Mouse (Mus musculus) heart, embryonic 15.5 days (tissue): ENCODE data around the gene Siah1b. TPM values are rescaled to one million over a fixed set of nuclear protein-coding genes. Genes with fewer than 3 reads are reported as not detected.

Experiments
- ATAC-seq: fragments of 200-750 bp; cut with Nextera tagmentation; replicated peaks from 2 replicates; pipeline ENCODE4 v1.8.0; 2017; ENCODE audit warnings: low read depth, moderate TSS enrichment; ENCODE audit not compliant: insufficient number of reproducible peaks, insufficient read depth, low FRiP score
- H3K27ac ChIP-seq: fragments of 300-500 bp; sonication (generic); 2 replicates; pipeline ENCODE4 v1.5.1; 2015; ENCODE audit warnings: mild to moderate bottlenecking, inconsistent platforms
- H3K27me3 ChIP-seq: fragments of 300-500 bp; sonication (generic); 2 replicates; pipeline ENCODE4 v1.6.1; 2015; ENCODE audit warnings: inconsistent platforms
- H3K36me3 ChIP-seq: fragments of 300-500 bp; sonication (generic); 2 replicates; pipeline ENCODE4 v1.6.1; 2015; ENCODE audit warnings: mild to moderate bottlenecking, inconsistent platforms
- H3K4me1 ChIP-seq: fragments of 300-500 bp; sonication (generic); replicated peaks from 2 replicates; pipeline ENCODE4 v1.6.1; 2015; ENCODE audit warnings: inconsistent platforms
- H3K4me2 ChIP-seq: fragments of 300-500 bp; sonication (generic); 2 replicates; pipeline ENCODE4 v1.6.1; 2015; ENCODE audit warnings: inconsistent platforms, mild to moderate bottlenecking, moderate library complexity
- H3K4me3 ChIP-seq: fragments of 300-500 bp; sonication (generic); 2 replicates; pipeline ENCODE4 v1.5.1; 2015; ENCODE audit warnings: mild to moderate bottlenecking, inconsistent platforms
- H3K9ac ChIP-seq: fragments of 300-500 bp; sonication (generic); 2 replicates; pipeline ENCODE4 v1.6.1; 2015; ENCODE audit warnings: mild to moderate bottlenecking, inconsistent platforms
- H3K9me3 ChIP-seq: fragments of 300-500 bp; sonication (generic); replicated peaks from 2 replicates; pipeline ENCODE4 v1.6.1; 2016; ENCODE audit warnings: inconsistent platforms
- WGBS: fragments of 180-500 bp; shearing (Covaris S2); methylation state at CpG from one replicate; pipeline ENCODE4 v1.1.7; 2015; ENCODE audit warnings: mixed read lengths; 5-methylcytosine and 5-hydroxymethylcytosine counted together
- polyA plus RNA-seq: library from polyadenylated mRNA; unstranded; fragments of >200 nt; fragmentation: Nextera tagmentation; extraction: Ambion mirVana; gene quantifications from 2 replicates; pipeline ENCODE4 v1.2.1, GENCODE M21; 2015

The Siah1b gene
- polyA plus RNA-seq, 1 experiment from 2014 or later = 17.8 TPM

DNA sequence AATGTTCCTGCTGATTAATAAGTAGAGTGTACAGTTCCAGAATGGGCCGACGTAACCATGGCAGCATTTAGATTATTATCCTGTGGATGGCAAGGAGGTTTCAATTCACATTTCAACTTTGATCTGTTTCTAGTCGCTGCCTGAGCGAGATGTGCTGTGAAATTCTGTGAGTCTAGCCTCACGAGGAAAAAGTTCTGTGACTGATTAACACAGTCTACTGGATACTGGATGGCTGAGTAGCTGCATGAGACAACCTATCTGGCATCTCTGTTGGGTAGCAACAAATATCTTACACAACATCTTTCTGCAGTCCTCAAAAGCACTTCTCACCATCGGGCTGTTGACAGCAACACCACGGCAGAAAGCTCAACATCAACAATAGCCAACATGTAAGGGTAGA, 43.8 kb downstream of the Siah1b start:
- Histone ChIP-seq H3K27ac (no peak overlapping the region), H3K27me3 (no peaks in the 10 kb centered on the region), H3K9ac (no peak overlapping the region), H3K4me3 (no peak overlapping the region), H3K9me3 (no peaks in the 10 kb centered on the region), H3K4me1 (no peaks in the 10 kb centered on the region), H3K36me3 (no peaks in the 10 kb centered on the region), H3K4me2 (no peak overlapping the region)
- 74% methylated on average over 7 of the region's 7 CpGs for WGBS
- ATAC-seq = no peak

DNA sequence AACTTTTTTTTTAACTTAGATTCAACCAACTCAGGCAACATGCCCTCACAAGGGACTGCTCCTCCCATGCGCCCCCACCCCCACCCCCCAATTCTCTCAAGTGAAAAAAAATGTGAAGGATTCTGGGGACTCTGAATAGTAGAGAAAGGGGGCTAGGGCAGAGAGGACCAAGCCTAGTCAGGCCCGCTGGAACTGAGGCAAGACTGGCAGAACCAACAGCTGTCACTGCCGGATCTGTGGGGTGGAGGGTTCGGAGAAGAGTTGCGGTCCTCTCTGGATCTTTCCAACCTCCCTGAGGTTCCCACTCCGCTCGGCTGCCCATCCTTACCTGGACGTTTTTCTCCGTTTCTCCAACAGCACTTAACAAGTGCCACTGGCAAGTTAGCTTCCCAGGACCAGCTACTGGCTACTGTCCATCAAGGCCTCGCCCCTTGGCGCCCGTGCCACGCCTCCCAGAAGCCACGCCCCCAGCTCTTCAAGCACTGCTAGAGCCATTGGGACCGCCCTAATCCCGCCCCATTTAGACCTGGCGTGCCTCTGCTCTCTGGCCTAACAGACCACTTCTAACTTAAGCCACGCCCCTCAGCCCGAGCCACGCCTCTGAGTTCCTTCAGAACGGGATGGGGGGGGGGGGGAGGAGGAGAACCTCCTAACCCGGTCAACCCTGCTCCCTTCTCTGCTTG, 48.5 kb downstream of the Siah1b start, which contains the start of gene Car5b:
Car5b (minus strand) TSS at position 391 of the 683 bp plus-strand sequence.
- Histone ChIP-seq H3K9me3 (no peaks in the 10 kb centered on the region), H3K27me3 (no peaks in the 10 kb centered on the region), H3K36me3 (no peaks in the 10 kb centered on the region), H3K4me1 (no peaks in the 10 kb centered on the region), H3K4me3 (peak within 1 kb of the TSS; percentile 43), H3K4me2 (peak within 1 kb of the TSS; percentile 63), H3K9ac (no peak within 1 kb of the TSS), H3K27ac (no peak within 1 kb of the TSS)
- 5% methylated on average over 22 of the region's 22 CpGs for WGBS
- ATAC-seq = peak; percentile 96

Other genes starting within 250 kb of the Siah1b start
- 16.4 and 18.7 TPM in 2 replicates for gene Ap1s2, start 167.5 kb downstream of the Siah1b start, polyA plus RNA-seq
- 26.3 and 27.8 TPM in 2 replicates for gene Zrsr2, start 117.8 kb downstream of the Siah1b start, polyA plus RNA-seq
- gene Car5b, start 48.5 kb downstream of the Siah1b start, polyA plus RNA-seq = 0.37 and 0.38 TPM in 2 replicates
- gene Cltrn, start 12.3 kb upstream of the Siah1b start, polyA plus RNA-seq = not detected in 2 replicates
- 1.1 and 2.5 TPM in 2 replicates for gene Ace2, start 62.8 kb upstream of the Siah1b start, polyA plus RNA-seq
- gene Bmx, start 181.7 kb upstream of the Siah1b start, polyA plus RNA-seq = 4.5 and 4.6 TPM in 2 replicates
- gene Pir, start 192.9 kb upstream of the Siah1b start, polyA plus RNA-seq = 6.2 and 8.9 TPM in 2 replicates